Mouse (Mus musculus): ENCODE measurements around the gene Tmem98. TPM values are rescaled to one million over a fixed set of nuclear protein-coding genes. Genes with fewer than 3 reads are reported as not detected.

Gene Tmem98
- polyA plus RNA-seq, 1 experiment from 2014 or later, result 129 TPM

GRCm38 (mm10) chr11:80858065-80858464 is 48.1 kb downstream of the Tmem98 start, which contains the start of gene Spaca3:
TSS of gene Spaca3 (plus strand) at chr11:80858365.
- no peak within 1 kb of the TSS for H3K9ac ChIP-seq (replicated peaks; ENCODE audit: low read length)
- no peak within 1 kb of the TSS for H3K27ac ChIP-seq (replicated peaks; ENCODE audit: low read depth, low read length)
- no peaks in the 10 kb centered on the region for H3K36me3 ChIP-seq (replicated peaks; ENCODE audit: control insufficient read depth, insufficient read depth, low read depth, low read length)
- no peaks in the 10 kb centered on the region for H3K9me3 ChIP-seq (replicated peaks; ENCODE audit: control insufficient read depth, low read length)
- H3K4me3 ChIP-seq (ENCODE audit: low read depth, low read length), result no peak within 1 kb of the TSS
- H3K27me3 ChIP-seq (ENCODE audit: control insufficient read depth, insufficient read depth, low read length), result no peaks in the 10 kb centered on the region
- no peak within 1 kb of the TSS for H3K4me2 ChIP-seq (ENCODE audit: low read depth, low read length)
- 81% methylated on average over 10 of the region's 10 CpGs for WGBS
- ATAC-seq (replicated peaks; ENCODE audit: insufficient number of reproducible peaks, low FRiP score, low TSS enrichment, low read depth), result no peak
- H3K4me1 ChIP-seq (ENCODE audit: control insufficient read depth, insufficient read depth, low read length), result no peaks in the 10 kb centered on the region
- DNase-seq (ENCODE audit: low spot score), result no peak

DNA sequence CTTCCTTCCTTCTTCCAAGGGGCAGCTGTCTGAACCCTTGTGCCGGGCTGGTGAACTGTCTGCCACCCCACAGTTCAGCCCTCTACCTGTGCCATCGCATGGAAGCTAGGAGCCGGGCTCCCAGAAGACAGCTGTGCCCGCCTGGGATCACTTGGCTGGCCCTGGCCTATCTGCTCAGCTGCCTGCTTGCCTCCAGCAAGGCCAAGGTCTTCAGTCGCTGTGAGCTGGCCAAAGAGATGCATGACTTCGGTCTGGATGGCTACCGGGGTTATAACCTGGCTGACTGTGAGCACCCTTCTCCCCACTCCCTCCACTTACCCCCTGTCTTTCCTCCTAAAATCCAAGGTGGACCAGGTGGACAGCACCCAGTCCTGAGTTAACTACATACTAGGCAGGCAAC is 53.0 kb downstream of the Tmem98 start:
- ATAC-seq (replicated peaks; ENCODE audit: insufficient number of reproducible peaks, low FRiP score, low TSS enrichment, low read depth) (no peak), DNase-seq (ENCODE audit: low spot score) (no peak)
- Histone ChIP-seq H3K9me3 (replicated peaks; ENCODE audit: control insufficient read depth, low read length) (no peaks in the 10 kb centered on the region), H3K4me2 (ENCODE audit: low read depth, low read length) (no peak overlapping the region), H3K27me3 (ENCODE audit: control insufficient read depth, insufficient read depth, low read length) (no peaks in the 10 kb centered on the region), H3K27ac (replicated peaks; ENCODE audit: low read depth, low read length) (no peak overlapping the region), H3K4me1 (ENCODE audit: control insufficient read depth, insufficient read depth, low read length) (no peaks in the 10 kb centered on the region), H3K36me3 (replicated peaks; ENCODE audit: control insufficient read depth, insufficient read depth, low read depth, low read length) (no peaks in the 10 kb centered on the region), H3K4me3 (ENCODE audit: low read depth, low read length) (no peak overlapping the region), H3K9ac (replicated peaks; ENCODE audit: low read length) (no peak overlapping the region)
- 87% methylated on average over 7 of the region's 7 CpGs for WGBS

DNA sequence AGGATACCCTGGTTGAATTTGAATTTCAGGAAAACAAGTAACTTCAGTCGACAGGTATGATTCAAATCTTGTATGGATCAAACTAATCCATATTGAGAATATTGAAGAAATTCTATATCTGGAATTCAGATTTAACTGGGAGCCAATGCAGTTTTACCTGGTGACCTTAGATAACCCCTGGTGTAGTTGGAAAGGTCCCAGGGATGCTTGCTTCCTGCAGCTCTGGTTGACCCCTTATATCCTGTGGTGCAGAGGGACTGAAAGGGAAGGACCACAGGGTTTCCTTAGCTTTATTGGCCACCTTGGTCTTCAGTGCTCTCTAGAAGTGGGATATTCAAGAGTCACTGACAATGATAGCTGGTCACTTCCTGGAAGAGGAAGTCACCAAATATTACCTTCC is 58.1 kb downstream of the Tmem98 start:
- no peaks in the 10 kb centered on the region for H3K4me1 ChIP-seq (ENCODE audit: control insufficient read depth, insufficient read depth, low read length)
- no peak overlapping the region for H3K27ac ChIP-seq (replicated peaks; ENCODE audit: low read depth, low read length)
- H3K4me3 ChIP-seq (ENCODE audit: low read depth, low read length), result no peak overlapping the region
- H3K27me3 ChIP-seq (ENCODE audit: control insufficient read depth, insufficient read depth, low read length), result no peaks in the 10 kb centered on the region
- no peaks in the 10 kb centered on the region for H3K9me3 ChIP-seq (replicated peaks; ENCODE audit: control insufficient read depth, low read length)
- no peak overlapping the region for H3K9ac ChIP-seq (replicated peaks; ENCODE audit: low read length)
- ATAC-seq (replicated peaks; ENCODE audit: insufficient number of reproducible peaks, low FRiP score, low TSS enrichment, low read depth) (no peak), DNase-seq (ENCODE audit: low spot score) (no peak)
- no peak overlapping the region for H3K4me2 ChIP-seq (ENCODE audit: low read depth, low read length)
- no peaks in the 10 kb centered on the region for H3K36me3 ChIP-seq (replicated peaks; ENCODE audit: control insufficient read depth, insufficient read depth, low read depth, low read length)
- 94% methylated on average over 1 of the region's 1 CpGs for WGBS

Other genes with a start within 250 kb of the Tmem98 start
- 5.7 and 6.4 TPM in 2 replicates for gene Myo1d, start 30.1 kb upstream of the Tmem98 start, polyA plus RNA-seq (2014; fragmentation: Nextera tagmentation; extraction: Ambion mirVana)
- gene Spaca3, start 48.2 kb downstream of the Tmem98 start, polyA plus RNA-seq (2014; fragmentation: Nextera tagmentation; extraction: Ambion mirVana), result not detected in 2 replicates

All from embryonic facial prominence, embryonic 11.5 days (tissue).